Mouse (Mus musculus) embryo, embryonic 11.5 days (tissue): ENCODE measurements at regions not wholly inside any gene's neighbourhood (a gene's known extent, or its start where the extent isn't known, plus 50 kb on each side); places are given as distances from the start of the nearest gene placed in this dataset.
"Not testable (repeated sequence)": the region's sequence is repeated elsewhere in the genome, so short reads cannot be mapped to it uniquely, and the experiment has no call there.

Experiments
- DNase-seq: peaks from one replicate; pipeline ENCODE4 v3.0.0-alpha.2; 2012; ENCODE audit warnings: low read depth, low spot score

DNA sequence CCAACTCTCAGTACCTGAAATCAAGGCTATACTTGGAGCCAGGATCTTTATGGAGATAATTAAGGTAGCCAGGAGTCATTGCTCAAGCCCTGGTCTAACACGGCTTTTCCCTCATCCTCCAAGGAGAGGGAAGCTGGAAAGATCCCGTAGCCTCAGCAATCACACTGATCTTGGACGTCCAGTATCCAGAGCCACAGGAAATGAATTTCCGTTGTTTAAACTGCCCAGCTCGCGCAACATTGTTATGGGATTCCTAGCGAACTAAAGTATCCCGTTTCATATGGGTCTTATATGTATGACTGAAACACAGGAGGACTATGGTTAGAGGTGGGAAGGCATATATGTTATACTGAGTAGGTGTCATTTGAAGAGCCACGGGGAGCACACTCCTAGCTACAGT lies 126.3 kb upstream of the Lnx1 start:
- no peak for DNase-seq

DNA sequence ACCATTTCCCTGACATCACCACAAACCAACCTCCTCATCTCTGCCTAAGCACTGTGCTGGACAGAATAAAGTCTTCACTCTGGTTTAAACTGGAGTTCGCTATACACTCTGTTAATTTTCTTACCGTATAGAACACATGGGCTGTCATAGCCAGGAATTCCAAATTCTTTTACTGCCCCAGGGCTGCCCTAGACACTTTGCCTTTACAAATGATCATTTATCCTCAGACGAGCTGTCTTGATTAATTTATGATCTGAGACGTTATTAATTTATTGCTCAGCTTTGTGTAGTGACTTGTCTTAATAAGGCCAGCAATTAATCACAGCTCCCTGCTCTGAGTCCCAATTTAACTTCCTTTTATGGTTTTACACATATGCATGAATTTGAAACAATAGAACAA lies 125.2 kb upstream of the Lnx1 start:
- DNase-seq, result peak; percentile 26

DNA sequence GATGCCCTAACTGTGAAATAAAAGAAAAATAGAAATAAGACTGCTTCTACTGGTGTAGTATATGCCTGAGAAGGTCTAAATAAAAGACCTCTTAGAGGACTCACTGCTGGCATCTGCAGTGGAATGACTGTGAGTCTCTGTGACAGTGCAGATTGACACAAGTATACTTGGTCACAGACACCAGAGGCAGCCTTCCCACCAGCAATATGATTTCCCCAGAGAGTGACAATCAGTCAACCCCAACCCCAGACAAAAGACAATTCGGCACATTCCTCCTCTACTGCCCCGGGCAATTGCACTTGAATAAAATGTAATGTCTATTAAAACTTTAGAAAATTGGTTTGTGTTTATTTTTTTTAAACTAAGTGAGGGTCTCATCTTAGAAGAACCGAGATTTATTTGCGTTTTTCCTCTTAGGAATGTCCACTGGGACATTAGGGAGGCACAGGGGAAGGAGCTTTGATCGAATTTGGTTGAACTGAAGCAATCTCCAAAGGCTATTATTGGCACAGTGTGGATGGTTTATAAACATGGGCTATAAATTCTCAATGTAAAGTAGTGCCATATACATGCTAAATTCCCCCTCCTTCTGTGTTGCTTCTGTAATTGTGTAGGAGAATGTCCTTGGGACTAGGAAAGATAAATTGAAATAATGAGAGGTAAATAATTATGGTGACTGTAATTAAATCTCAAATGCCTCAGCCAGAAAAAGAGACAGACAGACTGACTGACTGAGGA lies 123.0 kb upstream of the Lnx1 start:
- DNase-seq, result no peak

DNA sequence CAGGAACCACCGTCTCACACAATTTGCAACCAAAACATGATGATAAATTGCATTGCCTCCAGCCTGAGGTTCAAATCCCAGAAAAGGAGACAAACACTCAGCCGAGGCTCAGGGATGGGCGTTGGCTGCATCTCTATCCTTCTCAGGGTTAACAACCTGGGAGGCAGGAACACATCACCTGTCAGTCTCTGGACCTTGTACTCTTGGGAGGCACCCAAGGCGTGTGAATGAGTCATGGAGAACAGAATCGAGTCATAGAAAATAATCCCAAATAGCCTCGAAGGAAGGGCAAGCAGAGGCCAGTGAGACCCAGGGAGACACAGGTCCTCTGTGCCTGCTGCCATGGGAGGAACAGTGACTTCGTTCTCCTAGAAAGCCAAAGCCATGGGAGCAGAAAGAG lies 121.0 kb upstream of the Lnx1 start:
- no peak for DNase-seq

DNA sequence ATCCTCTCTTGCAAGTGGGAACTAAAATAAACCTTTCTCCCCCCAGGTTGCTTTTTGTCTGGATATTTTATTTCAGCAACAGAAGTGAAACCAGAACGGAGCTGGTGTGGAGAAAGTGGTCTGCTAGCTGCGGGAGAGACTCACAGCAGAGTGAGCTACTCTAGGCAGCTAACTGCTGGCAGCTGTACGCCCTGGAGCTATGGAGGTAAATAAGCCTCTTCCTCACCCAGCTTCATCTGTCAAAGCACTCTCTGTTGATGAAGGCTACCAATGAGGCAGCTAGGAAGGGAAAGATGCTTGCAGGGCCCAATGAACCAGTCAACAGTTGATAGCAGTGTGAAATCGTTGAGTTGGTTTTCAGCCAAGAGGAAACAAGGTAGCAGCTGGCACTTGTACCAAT lies 119.3 kb upstream of the Lnx1 start:
- DNase-seq, result no peak

DNA sequence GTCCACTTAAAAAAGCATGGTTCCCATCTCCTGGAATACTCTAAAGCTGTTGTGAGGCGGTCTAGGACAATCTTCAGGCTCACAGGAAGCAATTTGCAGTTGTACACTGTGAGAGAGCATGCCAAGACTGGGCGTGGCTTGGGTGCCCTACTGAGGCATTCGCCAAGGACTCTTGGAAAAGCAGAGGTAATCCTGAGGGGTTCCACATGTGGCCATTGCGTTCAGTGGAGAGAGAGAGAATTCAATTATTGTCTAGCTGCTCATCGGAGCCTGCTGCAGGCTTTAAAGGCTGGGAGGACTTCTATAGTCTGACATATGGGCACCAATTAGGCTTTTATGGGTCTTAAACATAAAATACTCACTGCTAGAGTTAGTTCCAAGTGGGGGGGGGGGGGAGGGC lies 113.8 kb upstream of the Lnx1 start:
- DNase-seq, result no peak

DNA sequence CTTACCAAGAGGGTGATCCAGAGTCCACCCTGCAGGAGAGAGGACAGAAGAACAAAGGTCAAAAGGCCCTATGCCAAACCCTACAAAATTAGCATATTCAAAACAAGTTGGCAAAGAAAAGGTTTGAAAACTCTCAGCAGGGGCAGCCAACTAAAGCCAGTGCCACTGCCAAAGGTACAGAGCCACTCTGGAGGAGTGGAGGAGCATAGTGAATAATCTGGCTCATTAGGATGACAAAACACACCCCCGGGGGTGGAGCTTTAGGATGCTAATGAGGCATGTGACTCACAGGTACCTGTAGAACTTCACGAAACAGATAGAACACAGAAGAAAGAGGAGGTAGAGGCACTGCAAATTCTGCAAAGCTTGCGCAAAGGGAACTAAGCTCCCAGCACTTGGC lies 110.7 kb upstream of the Lnx1 start:
- DNase-seq, result no peak

DNA sequence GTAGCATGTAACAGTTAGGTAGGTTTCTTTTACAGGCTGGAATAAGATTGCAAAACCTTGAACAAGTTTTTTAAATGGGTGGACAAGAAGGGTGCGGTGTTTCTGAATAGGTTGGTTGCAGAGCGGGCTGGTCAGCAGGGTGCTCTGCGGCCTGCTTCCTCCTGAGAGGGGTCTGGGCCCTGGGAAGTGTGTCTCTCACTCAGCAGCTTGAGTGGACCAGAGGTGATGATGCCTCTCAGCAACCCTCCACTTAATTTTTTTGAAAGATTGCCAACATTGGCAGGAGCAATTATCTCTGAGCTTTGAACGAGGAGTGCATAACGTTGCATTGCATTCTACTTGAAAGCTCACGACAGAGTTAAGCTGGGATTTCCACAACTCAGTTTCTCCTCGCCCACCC lies 108.3 kb upstream of the Lnx1 start:
- DNase-seq, result no peak

DNA sequence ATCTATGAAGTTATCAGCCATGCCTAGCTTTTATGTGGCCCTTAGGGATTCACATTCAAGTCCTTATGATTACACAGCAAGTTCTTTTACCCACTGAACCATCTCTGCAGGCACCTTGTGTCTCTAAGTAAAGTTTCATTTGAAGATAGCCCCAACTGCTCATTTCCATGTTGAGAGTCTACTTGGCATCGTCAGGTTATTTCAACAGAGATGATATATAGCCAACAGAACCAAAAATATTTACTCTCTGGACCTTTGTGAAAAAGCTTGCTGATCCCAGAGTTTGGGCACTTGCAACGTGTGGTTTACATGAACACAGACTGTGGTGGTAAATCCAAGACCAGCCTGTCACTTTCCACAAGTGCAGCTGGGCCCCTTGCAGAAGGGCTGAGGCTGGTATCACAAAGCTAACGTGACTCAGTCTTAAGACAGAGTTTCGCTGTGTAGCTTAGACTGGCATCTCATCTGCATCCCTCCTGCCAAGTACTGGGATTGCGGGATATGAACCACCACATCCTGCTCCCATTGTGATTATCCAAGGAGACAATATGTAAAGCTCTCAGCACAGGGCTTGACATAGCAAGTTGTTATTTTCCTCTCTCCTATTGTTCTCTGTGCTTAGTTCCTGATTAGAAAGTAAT lies 105.0 kb upstream of the Lnx1 start:
- DNase-seq, result no peak

DNA sequence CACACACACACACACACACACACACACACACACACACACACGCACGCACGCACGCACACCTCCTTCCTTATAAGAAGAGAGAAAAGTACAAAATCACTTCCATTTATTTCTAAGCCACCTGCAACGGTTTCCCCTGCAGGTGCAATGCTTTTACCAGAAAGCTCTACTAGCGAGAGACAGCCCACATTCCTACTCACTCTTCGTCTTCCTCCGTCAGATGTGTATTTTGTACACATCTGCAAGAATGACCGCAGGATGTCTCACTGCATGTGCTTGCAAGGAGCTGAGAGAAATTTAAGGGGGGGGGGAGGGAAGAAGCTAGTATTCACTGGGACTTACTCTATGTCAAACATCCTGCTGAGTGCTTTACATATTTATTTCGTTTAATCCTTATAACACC lies 99.2 kb upstream of the Lnx1 start:
- no peak for DNase-seq

DNA sequence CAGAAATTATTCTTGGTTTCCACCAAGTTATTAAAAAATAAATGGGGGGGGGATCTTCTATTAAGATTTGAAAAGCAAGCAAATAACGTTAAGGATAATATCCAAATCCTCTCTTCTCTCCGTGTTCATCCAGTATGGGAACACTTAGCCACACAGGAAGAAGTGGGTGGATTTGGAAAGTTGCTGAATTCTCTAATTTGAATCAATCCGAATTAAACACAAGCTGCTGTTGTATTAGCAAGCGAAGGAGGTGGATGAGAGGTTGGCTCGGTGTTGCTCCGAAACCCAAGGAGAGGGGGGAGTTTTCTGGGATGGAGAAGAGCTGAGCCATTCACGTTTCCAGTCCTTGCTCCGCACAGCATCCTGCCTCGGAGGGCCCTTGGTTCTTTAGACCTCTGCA lies 97.6 kb upstream of the Lnx1 start:
- no peak for DNase-seq

DNA sequence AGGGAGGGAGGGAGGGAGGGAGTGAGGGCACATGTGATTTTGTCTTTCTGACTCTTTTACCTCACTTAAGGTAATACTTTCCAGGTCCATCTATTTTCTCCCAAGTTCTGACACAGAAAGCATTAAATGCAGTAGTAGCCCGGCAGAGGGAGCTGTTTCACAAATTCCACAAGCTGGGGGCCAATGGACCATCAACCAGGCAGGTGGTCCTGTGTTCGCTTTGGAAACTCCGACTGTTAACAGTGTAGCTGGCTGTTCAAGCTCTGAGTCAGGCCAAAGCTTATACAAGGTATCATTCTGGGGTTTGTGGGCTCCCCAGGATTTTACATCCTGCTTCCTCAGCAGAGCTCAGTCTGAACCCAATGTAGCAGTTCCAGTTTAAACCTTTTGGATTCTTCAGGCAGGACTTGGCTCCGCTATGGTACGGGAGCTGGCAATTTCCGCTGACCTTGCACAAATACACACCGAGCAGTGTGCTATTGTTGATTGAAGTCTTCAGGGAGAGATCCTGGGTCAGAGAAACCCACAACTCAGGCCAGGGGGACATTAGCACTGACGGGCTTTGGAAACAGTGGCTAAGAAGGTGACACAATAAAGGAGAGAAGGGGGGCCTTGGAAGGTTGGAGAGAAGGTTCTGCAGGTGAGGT lies 93.8 kb upstream of the Lnx1 start:
- peak; percentile 76 for DNase-seq

DNA sequence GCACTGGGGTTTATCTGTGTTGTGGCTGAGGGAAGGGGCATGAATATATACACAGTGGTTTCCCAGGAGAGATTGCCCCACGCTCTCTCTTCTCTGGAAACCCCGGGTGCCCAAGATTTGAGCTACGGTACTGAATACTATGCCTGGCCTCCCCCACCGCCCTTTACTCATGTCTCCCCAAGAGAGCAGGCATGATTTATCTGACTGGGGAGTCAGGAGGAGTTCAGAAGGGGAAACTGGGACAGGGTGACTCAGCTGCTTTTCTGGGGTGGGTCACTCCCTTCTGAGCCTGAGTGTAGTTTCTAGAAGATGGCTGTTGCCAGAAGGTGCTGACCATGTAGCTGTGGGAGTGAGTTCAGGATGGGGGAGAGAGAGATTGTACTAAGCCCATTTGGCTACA lies 92.0 kb upstream of the Lnx1 start:
- DNase-seq, result no peak

DNA sequence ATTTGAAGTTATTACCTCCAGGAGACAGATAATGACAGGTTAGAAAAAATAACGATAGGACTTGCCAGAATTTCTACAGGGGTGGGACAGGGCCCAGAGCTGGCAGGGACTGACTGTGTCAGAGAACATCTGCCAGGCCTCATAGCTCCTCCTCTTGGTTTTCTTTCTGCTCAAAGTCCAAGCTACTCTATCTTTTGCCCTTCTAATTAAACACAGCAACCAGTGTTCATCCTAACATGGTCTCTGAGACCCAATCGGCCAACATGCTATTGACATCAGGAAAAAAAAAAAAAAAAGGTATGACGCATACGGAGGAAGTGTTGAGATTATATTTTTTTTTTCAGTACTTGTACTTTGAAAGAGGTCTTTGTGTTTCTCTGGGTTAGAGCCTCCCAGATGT lies 90.7 kb upstream of the Lnx1 start:
- DNase-seq, result no peak

DNA sequence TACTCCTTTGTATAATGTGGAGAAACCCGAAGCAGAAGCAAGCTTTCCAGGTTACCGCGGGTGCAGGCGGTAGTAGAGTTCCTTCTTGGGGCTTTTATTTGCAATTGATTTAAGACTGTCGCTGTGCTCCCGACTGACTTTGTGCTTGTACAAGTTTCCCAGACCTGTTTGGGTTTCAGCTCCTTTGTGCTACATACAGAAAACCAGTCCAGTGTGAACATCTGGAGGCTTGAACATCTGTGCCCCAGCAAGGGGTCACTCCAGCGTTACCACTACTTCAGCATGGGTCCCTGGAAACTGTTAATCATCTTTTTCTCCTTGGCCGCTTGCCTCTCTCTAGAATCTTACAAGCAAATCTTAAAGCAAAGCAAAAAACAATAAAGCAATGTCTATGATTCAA lies 90.2 kb upstream of the Lnx1 start:
- no peak for DNase-seq

DNA sequence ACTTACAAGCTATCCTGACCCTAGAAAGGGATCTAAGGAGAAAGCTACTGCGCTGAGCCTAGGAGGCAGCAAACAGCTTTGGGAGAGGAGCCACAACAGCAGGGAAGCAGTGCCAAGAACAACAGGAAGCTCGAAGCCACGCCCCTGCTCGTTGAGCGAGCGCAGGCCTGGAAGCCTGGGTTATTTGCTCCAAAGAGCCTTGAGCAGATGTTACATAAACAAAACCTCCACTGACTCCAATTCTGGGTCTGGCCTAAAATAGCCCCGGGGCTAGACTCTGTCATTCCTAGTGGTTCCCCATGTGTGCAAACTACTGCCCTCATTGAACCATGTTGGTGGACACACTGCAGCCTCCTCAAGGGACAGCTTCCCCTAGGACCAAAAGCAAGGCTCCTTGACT lies 89.6 kb upstream of the Lnx1 start:
- DNase-seq, result peak; percentile 63

DNA sequence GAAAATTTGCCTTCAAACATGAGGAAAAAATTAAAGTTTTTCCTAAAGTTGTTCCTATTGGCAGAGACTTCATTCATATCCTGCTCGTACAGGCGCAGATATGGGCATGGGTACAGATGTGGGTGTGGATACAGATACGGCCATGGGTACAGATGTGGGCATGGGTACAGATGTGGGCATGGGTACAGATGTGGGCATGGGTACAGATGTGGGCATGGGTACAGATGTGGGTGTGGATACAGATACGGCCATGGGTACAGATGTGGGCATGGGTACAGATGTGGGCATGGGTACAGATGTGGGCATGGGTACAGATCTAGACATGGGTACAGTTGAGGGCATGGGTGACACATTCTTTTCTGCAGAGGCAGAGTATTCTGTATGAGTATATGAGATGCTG lies 87.8 kb upstream of the Lnx1 start:
- DNase-seq, result not testable (repeated sequence)

DNA sequence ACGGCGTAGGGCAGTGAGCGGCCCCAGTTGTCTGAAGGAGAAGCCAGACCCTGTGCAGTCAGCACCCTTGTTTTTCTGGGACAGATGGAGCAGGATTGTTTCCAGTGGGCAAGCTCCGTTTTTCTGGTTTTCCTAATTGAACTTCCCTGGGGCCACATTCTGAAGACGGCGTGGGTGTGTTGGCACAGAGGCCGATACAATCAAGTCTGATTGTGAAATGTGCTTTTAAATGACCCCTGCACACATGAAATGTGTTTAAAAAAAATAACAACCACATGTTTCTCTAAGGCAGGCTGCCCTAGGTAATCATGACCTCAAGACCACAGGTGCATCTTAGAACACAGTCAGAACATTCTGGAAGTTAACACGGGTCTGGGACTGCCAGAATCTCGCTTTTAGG lies 81.2 kb upstream of the Lnx1 start:
- DNase-seq, result no peak

DNA sequence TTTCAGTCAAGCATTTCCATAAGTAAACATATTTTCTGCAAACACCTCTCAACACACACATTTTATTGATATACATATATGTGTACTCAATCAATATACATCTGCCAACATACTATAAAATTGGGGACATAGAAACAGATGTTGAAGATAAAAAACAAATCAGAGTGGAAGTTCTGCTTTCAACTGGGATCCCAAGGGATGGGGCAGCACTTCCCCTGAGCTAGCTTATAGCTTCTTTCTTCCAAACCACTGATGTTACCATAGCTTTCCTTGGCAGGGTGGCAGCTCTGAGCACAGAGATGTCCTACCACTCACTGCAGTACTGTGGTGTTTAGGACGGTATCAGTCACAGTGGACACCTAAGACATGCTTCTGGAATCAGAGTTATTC lies 75.4 kb upstream of the Lnx1 start:
- DNase-seq, result no peak

DNA sequence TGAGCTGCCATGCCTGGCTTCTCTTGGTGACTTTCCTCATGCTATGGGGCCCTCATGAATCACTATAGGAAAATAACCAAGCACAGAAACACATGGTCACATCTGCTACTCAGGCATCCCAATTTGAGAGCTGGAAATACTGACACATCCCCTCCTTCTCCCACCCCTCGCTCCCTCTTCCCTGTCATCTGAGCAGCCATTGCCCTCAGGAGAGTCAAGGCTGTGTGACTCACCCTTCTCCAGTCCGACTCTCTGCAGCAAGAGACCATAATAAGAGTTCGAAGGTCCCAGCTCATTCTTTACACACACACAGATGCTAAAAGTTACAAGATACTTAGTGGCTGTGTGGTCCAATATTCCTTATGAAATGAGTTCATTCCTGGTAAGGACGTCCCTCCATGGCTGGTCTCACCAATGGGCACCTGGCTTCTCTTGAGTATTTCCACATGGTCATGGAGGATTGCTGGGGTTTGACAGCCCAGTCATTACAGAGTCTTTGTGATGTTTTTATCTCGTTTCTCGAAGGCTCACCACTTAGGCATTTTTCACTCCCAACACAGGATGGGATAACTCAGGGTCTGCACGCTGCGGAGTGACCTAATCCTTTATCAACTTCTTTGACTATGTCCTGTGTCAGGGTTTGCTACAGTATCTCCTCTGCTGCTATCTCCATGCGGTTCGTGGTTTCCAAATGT lies 74.8 kb upstream of the Lnx1 start:
- no peak for DNase-seq

DNA sequence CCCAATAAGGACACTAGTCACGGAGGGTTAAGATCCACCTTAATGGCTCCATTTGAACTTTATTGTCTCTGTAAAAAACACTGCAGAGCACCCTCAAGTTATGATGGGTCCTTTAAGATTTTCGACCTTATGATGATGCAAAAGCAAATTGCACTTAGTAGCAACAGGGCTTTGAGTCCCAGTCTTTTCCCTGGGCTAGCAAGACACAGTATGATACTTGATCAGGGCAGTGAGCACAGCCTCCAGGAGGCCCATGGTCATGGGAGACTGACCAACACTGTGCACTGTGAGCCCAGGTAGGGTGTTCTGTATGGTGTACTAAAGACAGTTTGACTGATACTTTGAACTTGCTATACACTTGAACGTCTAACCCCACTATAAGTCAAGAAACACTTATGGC lies 73.4 kb upstream of the Lnx1 start:
- no peak for DNase-seq

DNA sequence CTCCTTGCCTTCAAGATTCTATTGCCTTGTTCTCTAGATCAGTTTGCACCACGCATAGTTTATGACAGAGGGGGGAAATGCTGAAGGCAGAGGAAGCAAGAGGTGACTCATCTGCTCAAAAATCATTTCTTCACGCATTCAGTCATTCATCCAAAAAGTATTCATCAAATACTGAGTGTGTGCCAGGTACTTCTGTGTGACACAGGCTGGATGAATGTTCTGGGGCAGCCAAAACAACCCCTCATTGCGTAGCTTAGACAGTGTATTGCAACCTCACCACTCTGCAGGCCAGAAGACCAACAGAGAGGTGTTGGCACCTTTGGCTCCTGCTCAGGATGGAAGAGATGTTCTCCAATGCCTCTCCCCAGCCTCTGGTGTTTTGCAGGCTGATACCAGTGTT lies 72.9 kb upstream of the Lnx1 start:
- no peak for DNase-seq
